Mouse (Mus musculus) midbrain, embryonic 14.5 days (tissue): ENCODE measurements at regions not wholly inside any gene's neighbourhood (a gene's known extent, or its start where the extent isn't known, plus 50 kb on each side); places are given as distances from the start of the nearest gene placed in this dataset. TPM values are rescaled to one million over a fixed set of nuclear protein-coding genes. Genes with fewer than 3 reads are reported as not detected.

Experiments
- ATAC-seq: fragments of 200-750 bp; cut with Nextera tagmentation; 2 replicates; pipeline ENCODE4 v1.8.0; 2017; ENCODE audit warnings: moderate number of reproducible peaks, moderate library complexity; ENCODE audit not compliant: low FRiP score, low TSS enrichment
- DNase-seq: peaks from one replicate; pipeline ENCODE4 v3.0.0-alpha.2; 2015
- H3K27ac ChIP-seq: fragments of 300-500 bp; sonication (generic); replicated peaks from 2 replicates; pipeline ENCODE4 v1.5.1; 2014; ENCODE audit warnings: mild to moderate bottlenecking, low read depth, low read length, moderate library complexity
- H3K27me3 ChIP-seq: fragments of 300-500 bp; sonication (generic); 2 replicates; pipeline ENCODE4 v1.6.1; 2014; ENCODE audit warnings: low read length, control low read depth, mixed read lengths; ENCODE audit not compliant: control insufficient read depth, insufficient read depth
- H3K36me3 ChIP-seq: fragments of 300-500 bp; sonication (generic); 2 replicates; pipeline ENCODE4 v1.6.1; 2014; ENCODE audit warnings: low read length, control low read depth; ENCODE audit not compliant: control insufficient read depth, insufficient read depth
- H3K4me1 ChIP-seq: fragments of 300-500 bp; sonication (generic); 2 replicates; pipeline ENCODE4 v1.6.1; 2014; ENCODE audit warnings: mild to moderate bottlenecking, antibody characterized with exemption, low read length, control low read depth; ENCODE audit not compliant: control insufficient read depth, insufficient read depth
- H3K4me2 ChIP-seq: fragments of 300-500 bp; sonication (generic); 2 replicates; pipeline ENCODE4 v1.6.1; 2014; ENCODE audit warnings: mild to moderate bottlenecking, low read length, moderate library complexity
- H3K4me3 ChIP-seq: fragments of 300-500 bp; sonication (generic); replicated peaks from 2 replicates; pipeline ENCODE4 v1.5.1; 2014; ENCODE audit warnings: low read depth, low read length
- H3K9ac ChIP-seq: fragments of 300-500 bp; sonication (generic); replicated peaks from 2 replicates; pipeline ENCODE4 v1.6.1; 2014; ENCODE audit warnings: mild to moderate bottlenecking, low read length, moderate library complexity
- H3K9me3 ChIP-seq: fragments of 300-500 bp; sonication (generic); 2 replicates; pipeline ENCODE4 v1.6.1; 2016; ENCODE audit warnings: low read length, control low read depth, mixed read lengths; ENCODE audit not compliant: control insufficient read depth
- WGBS: fragments of 180-500 bp; shearing (Covaris S2); extraction: QIAGEN DNeasy Blood & Tissue Kit; methylation state at CpG from one replicate; pipeline ENCODE4 v1.1.7; 2014; 5-methylcytosine and 5-hydroxymethylcytosine counted together
- microRNA-seq: library from miRNA; unstranded; fragments of <30 nt; microRNA quantifications from one replicate; pipeline ENCODE4, GENCODE M21; 2016

- no peak overlapping the region for H3K4me2 ChIP-seq
- no peaks in the 10 kb centered on the region for H3K9me3 ChIP-seq
- 85% methylated on average over 5 of the region's 5 CpGs for WGBS
- no peaks in the 10 kb centered on the region for H3K4me1 ChIP-seq
- no peaks in the 10 kb centered on the region for H3K27me3 ChIP-seq
- DNase-seq, result no peak
- H3K27ac ChIP-seq, result no peak overlapping the region
- no peak overlapping the region for H3K9ac ChIP-seq
- no peaks in the 10 kb centered on the region for H3K36me3 ChIP-seq
- no peak overlapping the region for H3K4me3 ChIP-seq
- ATAC-seq, result no peak
Observed at GRCm38 (mm10) chr4:33852294-33852693, 72.1 kb upstream of the Cnr1 start.

GRCm38 (mm10) chr4:33855112-33855511 is 69.3 kb upstream of the Cnr1 start:
- Histone ChIP-seq H3K27ac (no peak overlapping the region), H3K4me3 (no peak overlapping the region), H3K4me2 (no peak overlapping the region), H3K9ac (no peak overlapping the region), H3K9me3 (no peaks in the 10 kb centered on the region), H3K4me1 (no peaks in the 10 kb centered on the region), H3K27me3 (no peaks in the 10 kb centered on the region), H3K36me3 (no peaks in the 10 kb centered on the region)
- no peak for DNase-seq
- ATAC-seq, result no peak

- H3K27me3 ChIP-seq, result no peaks in the 10 kb centered on the region
- H3K36me3 ChIP-seq, result no peaks in the 10 kb centered on the region
- no peaks in the 10 kb centered on the region for H3K9me3 ChIP-seq
- no peak overlapping the region for H3K27ac ChIP-seq
- no peak overlapping the region for H3K4me2 ChIP-seq
- H3K4me1 ChIP-seq, result no peaks in the 10 kb centered on the region
- H3K9ac ChIP-seq, result no peak overlapping the region
- DNase-seq (no peak), ATAC-seq (no peak)
- WGBS, result 99% methylated on average over 2 of the region's 2 CpGs
- H3K4me3 ChIP-seq, result no peak overlapping the region
Observed at GRCm38 (mm10) chr4:33867126-33867525, 57.3 kb upstream of the Cnr1 start.

- H3K36me3 ChIP-seq, result no peaks in the 10 kb centered on the region
- DNase-seq (no peak), ATAC-seq (no peak)
- no peak overlapping the region for H3K4me3 ChIP-seq
- H3K27ac ChIP-seq, result no peak overlapping the region
- no peak overlapping the region for H3K4me2 ChIP-seq
- H3K27me3 ChIP-seq, result no peaks in the 10 kb centered on the region
- 12% methylated on average over 5 of the region's 5 CpGs for WGBS
- H3K4me1 ChIP-seq, result no peaks in the 10 kb centered on the region
- no peaks in the 10 kb centered on the region for H3K9me3 ChIP-seq
- H3K9ac ChIP-seq, result no peak overlapping the region
Observed at GRCm38 (mm10) chr4:33869317-33869716, 55.1 kb upstream of the Cnr1 start.

Small RNAs in the stretch of these regions (microRNA-seq; reads per million reads assigned to microRNA genes)
- gene Gm23304, result not detected
